Mouse (Mus musculus) stomach, postnatal 0 days (tissue): ENCODE measurements around the gene Ropn1l.

ENCODE experiments used
- CTCF ChIP-seq: IDR thresholded peaks from 2 replicates; pipeline ENCODE4 v1.5.1; 2016; ENCODE audit warnings: antibody characterized with exemption, low read depth, mild to moderate bottlenecking, moderate library complexity
- EP300 ChIP-seq: optimal IDR thresholded peaks from 2 replicates; pipeline ENCODE3; 2016; ENCODE audit warnings: antibody characterized with exemption

GRCm38 (mm10) chr15:31469497-31469896 lies 16.0 kb upstream of the Ropn1l start:
- TF ChIP-seq EP300, result no peak
- TF ChIP-seq CTCF, result no peak
